ENCODE assay signal across 31 mouse cellular contexts in genomic region chr8:113653151-113653550, GRCm38 (mm10). TPM values are rescaled to one million over a fixed set of nuclear protein-coding genes. Genes with fewer than 3 reads are reported as not detected.
"Had no signal": no experiment of that assay in that cellular context is flagged by ENCODE, and none has a peak within 500 bp of the region (broad histone marks: within the 10 kb centered on the region; RNA-seq: fewer than 3 reads in every experiment).

No protein-coding gene starts in this region.

- H3K9me3 ChIP-seq: embryonic facial prominence, embryonic 10.5 days; embryonic facial prominence, embryonic 12.5 days; embryonic facial prominence, embryonic 13.5 days; embryonic facial prominence, embryonic 15.5 days; forebrain, embryonic 10.5 days; forebrain, embryonic 12.5 days; forebrain, embryonic 13.5 days had no signal

- H3K4me3 ChIP-seq: embryonic facial prominence, embryonic 10.5 days; embryonic facial prominence, embryonic 12.5 days; embryonic facial prominence, embryonic 13.5 days; embryonic facial prominence, embryonic 15.5 days; erythroblast, embryonic 14.5 days; forebrain, embryonic 10.5 days; forebrain, embryonic 12.5 days; forebrain, embryonic 13.5 days; gastrocnemius, adult 2 months; heart, adult 2 months had no signal

- H3K27me3 ChIP-seq: embryonic facial prominence, embryonic 12.5 days; embryonic facial prominence, embryonic 13.5 days; embryonic facial prominence, embryonic 15.5 days; forebrain, embryonic 12.5 days; forebrain, embryonic 13.5 days had no signal

- H3K9ac ChIP-seq: embryonic facial prominence, embryonic 12.5 days; embryonic facial prominence, embryonic 13.5 days; embryonic facial prominence, embryonic 15.5 days; forebrain, embryonic 12.5 days; forebrain, embryonic 13.5 days; forebrain, postnatal 0 days had no signal

- DNase-seq: cerebellum, adult 18-20 months; cerebellum, adult 2 months; cerebellum, adult 8-10 months; cerebellum, adult 9-10 months; cerebellum, adult 9-11 months; cerebellum, postnatal 10 days; cerebellum, postnatal 14 days; cerebellum, postnatal 25 days; cerebellum, postnatal 36 days; embryo, embryonic 11 days; forebrain, postnatal 0 days; gastrocnemius, adult 2 months; gastrocnemius, postnatal 10 days; gastrocnemius, postnatal 14 days; gastrocnemius, postnatal 25 days; gastrocnemius, postnatal 36 days; heart, adult 18-20 months; heart, adult 2 months had no signal

- H3K36me3 ChIP-seq: embryonic facial prominence, embryonic 10.5 days; embryonic facial prominence, embryonic 12.5 days; embryonic facial prominence, embryonic 13.5 days; embryonic facial prominence, embryonic 15.5 days; forebrain, embryonic 10.5 days; forebrain, embryonic 12.5 days had no signal

- H3K4me1 ChIP-seq: embryonic facial prominence, embryonic 10.5 days; embryonic facial prominence, embryonic 12.5 days; embryonic facial prominence, embryonic 13.5 days; embryonic facial prominence, embryonic 15.5 days; forebrain, embryonic 10.5 days; forebrain, embryonic 12.5 days; forebrain, embryonic 13.5 days had no signal

- H3K27ac ChIP-seq: embryonic facial prominence, embryonic 10.5 days; embryonic facial prominence, embryonic 12.5 days; embryonic facial prominence, embryonic 13.5 days; embryonic facial prominence, embryonic 15.5 days; forebrain, embryonic 10.5 days; forebrain, embryonic 12.5 days; forebrain, embryonic 13.5 days; gastrocnemius, adult 2 months; heart, adult 2 months had no signal

- H3K4me2 ChIP-seq: embryonic facial prominence, embryonic 12.5 days; embryonic facial prominence, embryonic 13.5 days; embryonic facial prominence, embryonic 15.5 days; forebrain, embryonic 12.5 days; forebrain, embryonic 13.5 days had no signal

- ATAC-seq: forebrain, embryonic 13.5 days; forebrain, embryonic 14.5 days; forebrain, embryonic 16.5 days; forebrain, postnatal 0 days had no signal

RNA-seq across cellular contexts. Expression of gene Syce1l, which starts 10.1 kb away (rescaled TPM):
- polyA plus RNA-seq: embryonic facial prominence, embryonic 10.5 days; embryonic facial prominence, embryonic 11.5 days; embryonic facial prominence, embryonic 12.5 days; embryonic facial prominence, embryonic 13.5 days; embryonic facial prominence, embryonic 14.5 days; embryonic facial prominence, embryonic 15.5 days; erythroblast, embryonic 14.5 days; forebrain, embryonic 10.5 days; forebrain, embryonic 12.5 days; forebrain, embryonic 13.5 days; forebrain, embryonic 14.5 days; forebrain, embryonic 16.5 days; forebrain, postnatal 0 days; gonadal fat pad, adult 2 months; heart, adult 2 months had no signal
